Mouse (Mus musculus) ES-E14 (cell line): ENCODE data around the gene Pakap. TPM values are rescaled to one million over a fixed set of nuclear protein-coding genes. Genes with fewer than 3 reads are reported as not detected.

Source experiments
- DNase-seq: peaks from one replicate; pipeline ENCODE4 v3.0.0-alpha.2; 2013; ENCODE audit warnings: low read depth, low spot score
- H3K27ac ChIP-seq: 2 replicates; pipeline ENCODE4 v1.5.1; 2012; ENCODE audit warnings: low read depth, mild to moderate bottlenecking, low read length, moderate library complexity, mixed read lengths; ENCODE audit not compliant: poor library complexity, insufficient read depth, severe bottlenecking
- H3K36me3 ChIP-seq: 2 replicates; pipeline ENCODE4 v1.6.1; 2012; ENCODE audit warnings: mild to moderate bottlenecking, low read length, moderate library complexity, mixed read lengths; ENCODE audit not compliant: control insufficient read depth, poor library complexity, insufficient read depth, severe bottlenecking
- H3K4me1 ChIP-seq, 2 experiments: fragments of 150-350 bp in 1 of 2; sonication (generic) in 1 of 2; 2 replicates each; pipeline ENCODE4 v1.6.1; 2012; ENCODE audit warnings: low read length in 2 of 2, mild to moderate bottlenecking in 1 of 2, mixed read lengths in 1 of 2; ENCODE audit not compliant: control insufficient read depth in 2 of 2, insufficient read depth in 2 of 2, poor library complexity in 1 of 2
- H3K4me3 ChIP-seq, 2 experiments: fragments of 150-350 bp in 1 of 2; sonication (generic) in 1 of 2; 2 replicates each; pipeline ENCODE4 v1.5.1; 2012; ENCODE audit warnings: low read length in 2 of 2, low read depth in 1 of 2, mild to moderate bottlenecking in 1 of 2, mixed read lengths in 1 of 2; ENCODE audit not compliant: insufficient read depth in 1 of 2, poor library complexity in 1 of 2, severe bottlenecking in 1 of 2
- H3K9ac ChIP-seq: 2 replicates; pipeline ENCODE4 v1.6.1; 2012; ENCODE audit warnings: low read depth, mild to moderate bottlenecking, low read length, mixed read lengths; ENCODE audit not compliant: poor library complexity, insufficient read depth, severe bottlenecking
- H3K9me3 ChIP-seq: fragments of 150-350 bp; sonication (generic); 2 replicates; pipeline ENCODE4 v1.6.1; 2012; ENCODE audit warnings: low read depth, mild to moderate bottlenecking, low read length; ENCODE audit not compliant: control insufficient read depth, insufficient read depth
- CHD2 ChIP-seq: IDR thresholded peaks from 2 replicates; pipeline ENCODE4 v1.6.1; 2014; ENCODE audit warnings: mild to moderate bottlenecking, low read depth, low read length, inconsistent platforms
- HCFC1 ChIP-seq: IDR thresholded peaks from 2 replicates; pipeline ENCODE4 v1.6.1; 2012; ENCODE audit warnings: low read length, inconsistent platforms, borderline replicate concordance; ENCODE audit not compliant: insufficient read depth
- MAFK ChIP-seq: IDR thresholded peaks from 2 replicates; pipeline ENCODE4 v1.6.1; 2014; ENCODE audit warnings: mild to moderate bottlenecking, low read depth, low read length, inconsistent platforms; ENCODE audit not compliant: insufficient read depth
- ZC3H11A ChIP-seq: IDR thresholded peaks from 2 replicates; pipeline ENCODE4 v1.6.1; 2012; ENCODE audit warnings: low read depth, mild to moderate bottlenecking, inconsistent platforms, low read length, borderline replicate concordance
- ZNF384 ChIP-seq: IDR thresholded peaks from 2 replicates; pipeline ENCODE4 v1.6.1; 2012; ENCODE audit warnings: low read depth, low read length, inconsistent platforms
- in situ Hi-C, 2 experiments: fragments of 600-800 bp; cut with MboI; formaldehyde crosslinking; loops; one replicate each; pipeline ENCODE4 v1.15.1; 2025; ENCODE audit warnings: low sequenced_read_pairs in 2 of 2, inconsistent platforms in 1 of 2; ENCODE audit not compliant: unreplicated experiment in 2 of 2
- total RNA-seq: library from RNA; depleted of rRNA; stranded (reverse); fragments of 300-350 nt; gene quantifications from 2 replicates; pipeline ENCODE4 v1.2.3, GENCODE M21; 2012

The Pakap gene
- total RNA-seq, 1 experiment: 5.8 TPM

- no peak for DNase-seq
- Histone ChIP-seq H3K4me1 (peaks cover 0 to 10% of the 10 kb centered on the region in 2 experiments; a peak in 1 of 4 replicates), H3K27ac (no peak overlapping the region), H3K4me3 (no peak overlapping the region), H3K36me3 (no peaks in the 10 kb centered on the region), H3K9me3 (no peaks in the 10 kb centered on the region), H3K9ac (no peak overlapping the region)
- in situ Hi-C loops: no loop called here
- no peak for TF ChIP-seq CHD2
- TF ChIP-seq HCFC1: no peak
- TF ChIP-seq ZNF384: no peak
- TF ChIP-seq ZC3H11A: no peak
- no peak for TF ChIP-seq MAFK
Observed at GRCm38 (mm10) chr4:57772851-57773510, 205.0 kb downstream of the Pakap start.

GRCm38 (mm10) chr4:57774517-57774916 lies 206.5 kb downstream of the Pakap start:
- Histone ChIP-seq H3K27ac (no peak overlapping the region), H3K4me1 (peaks cover 0 to 10% of the 10 kb centered on the region in 2 experiments; a peak in 1 of 4 replicates), H3K36me3 (no peaks in the 10 kb centered on the region), H3K4me3 (no peak overlapping the region), H3K9ac (no peak overlapping the region), H3K9me3 (no peaks in the 10 kb centered on the region)
- in situ Hi-C loops: no loop called here
- no peak for DNase-seq
- TF ChIP-seq ZNF384 (no peak), HCFC1 (no peak), CHD2 (no peak), MAFK (no peak), ZC3H11A (no peak)

- no peaks in the 10 kb centered on the region for H3K9me3 ChIP-seq
- in situ Hi-C loops: no loop called here
- no peak overlapping the region for H3K27ac ChIP-seq
- H3K36me3 ChIP-seq: no peaks in the 10 kb centered on the region
- TF ChIP-seq CHD2 (no peak), HCFC1 (no peak), ZC3H11A (no peak), ZNF384 (no peak), MAFK (no peak)
- H3K4me3 ChIP-seq: no peak overlapping the region
- no peak for DNase-seq
- no peak overlapping the region for H3K9ac ChIP-seq
- H3K4me1 ChIP-seq: peaks cover 0 to 6% of the 10 kb centered on the region in 2 experiments; a peak in 1 of 4 replicates
Observed at GRCm38 (mm10) chr4:57775582-57775981, 207.6 kb downstream of the Pakap start.

- peak overlapping the region; percentile 20 to 33; a peak in 2 of 4 replicates for H3K4me3 ChIP-seq
Observed at GRCm38 (mm10) chr4:57780403-57780802, 212.4 kb downstream of the Pakap start.

More at GRCm38 (mm10) chr4:57780403-57780802, 212.4 kb downstream of the Pakap start:
- no peaks in the 10 kb centered on the region for H3K36me3 ChIP-seq
- in situ Hi-C loops: no loop called here
- peak overlapping the region; percentile 84; the same call in 1 of the 2 replicates for H3K27ac ChIP-seq
- no peaks in the 10 kb centered on the region for H3K9me3 ChIP-seq
- H3K9ac ChIP-seq: no peak overlapping the region
- H3K4me1 ChIP-seq: peaks cover 0 to 3% of the 10 kb centered on the region in 2 experiments; a peak in 1 of 4 replicates
- no peak for DNase-seq
- TF ChIP-seq MAFK (no peak), ZNF384 (no peak), HCFC1 (no peak), ZC3H11A (no peak), CHD2 (no peak)
